Mouse (Mus musculus): ENCODE measurements around the gene Prtn3. TPM values are rescaled to one million over a fixed set of nuclear protein-coding genes. Genes with fewer than 3 reads are reported as not detected.

The Prtn3 gene
- polyA plus RNA-seq, 1 experiment, result 0.22 TPM

GRCm38 (mm10) chr10:79849941-79850628 is 24.2 kb upstream of the Prtn3 start:
- TF ChIP-seq MAX (IDR thresholded peaks at IDR 0.05; ENCODE audit: low read depth) (no peak), USF1 (IDR thresholded peaks at IDR 0.05; ENCODE audit: low read depth) (no peak), MYOG (IDR thresholded peaks at IDR 0.05; ENCODE audit: control insufficient read depth in 1 of 3, insufficient read depth in 1 of 3, insufficient read length in 2 of 3, low read depth in 2 of 3) (peak; percentile 77 to 98 (median 82)), POLR2AphosphoS2 (IDR thresholded peaks at IDR 0.05; ENCODE audit: insufficient read length, low read depth) (no peak), POLR2A (IDR thresholded peaks at IDR 0.05; ENCODE audit: insufficient read length, low read depth) (peak; percentile 28), REST (IDR thresholded peaks at IDR 0.05; ENCODE audit: insufficient read depth, insufficient read length) (no peak), TCF3 (IDR thresholded peaks at IDR 0.05; ENCODE audit: insufficient read length, low read depth) (peak; percentile 53), TCF12 (IDR thresholded peaks at IDR 0.05; ENCODE audit: insufficient read depth, poor library complexity, severe bottlenecking) (peak; percentile 66), MYOD1 (IDR thresholded peaks at IDR 0.05; ENCODE audit: control insufficient read depth in 1 of 3, insufficient read length in 2 of 3, low read depth in 2 of 3) (peak in 2 of 3 experiments; percentile 47 to 77)

GRCm38 (mm10) chr10:79851653-79852052 is 22.6 kb upstream of the Prtn3 start:
- Histone ChIP-seq H3K79me2 (ENCODE audit: control insufficient read depth, insufficient read depth) (peaks cover 16% of the 10 kb centered on the region), H3K4me2 (ENCODE audit: low read depth) (peak overlapping the region; percentile 100), H3K36me3 (ENCODE audit: control insufficient read depth, insufficient read depth) (peaks cover 5% of the 10 kb centered on the region), H3K4me3 (no peak overlapping the region), H3K27me3 (ENCODE audit: control insufficient read depth, insufficient read depth, insufficient read length) (no peaks in the 10 kb centered on the region), H3ac (ENCODE audit: control insufficient read depth, insufficient read length) (no peak overlapping the region)
- TF ChIP-seq E2F4 (IDR thresholded peaks at IDR 0.05; ENCODE audit: insufficient read depth) (no peak), POLR2AphosphoS2 (IDR thresholded peaks at IDR 0.05; ENCODE audit: insufficient read length, low read depth) (no peak), SRF (IDR thresholded peaks at IDR 0.05; ENCODE audit: control insufficient read depth, insufficient read length, low read depth) (no peak), TCF12 (IDR thresholded peaks at IDR 0.05; ENCODE audit: insufficient read depth, poor library complexity, severe bottlenecking) (no peak), POLR2A (IDR thresholded peaks at IDR 0.05; ENCODE audit: insufficient read length, low read depth) (no peak), CEBPB (IDR thresholded peaks at IDR 0.05; ENCODE audit: insufficient read depth, poor library complexity, severe bottlenecking) (no peak), MAX (IDR thresholded peaks at IDR 0.05; ENCODE audit: low read depth) (no peak), REST (IDR thresholded peaks at IDR 0.05; ENCODE audit: insufficient read depth, insufficient read length) (no peak), MYOG (IDR thresholded peaks at IDR 0.05; ENCODE audit: control insufficient read depth in 1 of 3, insufficient read depth in 1 of 3, insufficient read length in 2 of 3, low read depth in 2 of 3) (peak in 1 of 3 experiments; percentile 60), TCF3 (IDR thresholded peaks at IDR 0.05; ENCODE audit: insufficient read length, low read depth) (no peak), MYOD1 (IDR thresholded peaks at IDR 0.05; ENCODE audit: control insufficient read depth in 1 of 3, insufficient read length in 2 of 3, low read depth in 2 of 3) (peak in 2 of 3 experiments; percentile 45 to 66), USF1 (IDR thresholded peaks at IDR 0.05; ENCODE audit: low read depth) (no peak)

More at GRCm38 (mm10) chr10:79849941-79850628, 24.2 kb upstream of the Prtn3 start:
- Histone ChIP-seq H3K36me3 (ENCODE audit: control insufficient read depth, insufficient read depth) (no peaks in the 10 kb centered on the region), H3K79me2 (ENCODE audit: control insufficient read depth, insufficient read depth) (peaks cover under 1% of the 10 kb centered on the region), H3K27me3 (ENCODE audit: control insufficient read depth, insufficient read depth, insufficient read length) (no peaks in the 10 kb centered on the region), H3ac (ENCODE audit: control insufficient read depth, insufficient read length) (no peak overlapping the region), H3K4me2 (ENCODE audit: low read depth) (peak overlapping the region; percentile 43), H3K4me3 (no peak overlapping the region)

GRCm38 (mm10) chr10:79852107-79852789 is 22.0 kb upstream of the Prtn3 start:
- Histone ChIP-seq H3K79me2 (ENCODE audit: control insufficient read depth, insufficient read depth) (peaks cover 22% of the 10 kb centered on the region), H3K4me2 (ENCODE audit: low read depth) (peak overlapping the region; percentile 100), H3K36me3 (ENCODE audit: control insufficient read depth, insufficient read depth) (peaks cover 7% of the 10 kb centered on the region), H3K4me3 (peak overlapping the region; percentile 98), H3ac (ENCODE audit: control insufficient read depth, insufficient read length) (no peak overlapping the region), H3K27me3 (ENCODE audit: control insufficient read depth, insufficient read depth, insufficient read length) (no peaks in the 10 kb centered on the region)
- TF ChIP-seq POLR2A (IDR thresholded peaks at IDR 0.05; ENCODE audit: insufficient read length, low read depth), result no peak
- no peak for TF ChIP-seq MYOG (IDR thresholded peaks at IDR 0.05; ENCODE audit: control insufficient read depth in 1 of 3, insufficient read depth in 1 of 3, insufficient read length in 2 of 3, low read depth in 2 of 3)
- no peak for TF ChIP-seq TCF3 (IDR thresholded peaks at IDR 0.05; ENCODE audit: insufficient read length, low read depth)
- TF ChIP-seq SRF (IDR thresholded peaks at IDR 0.05; ENCODE audit: control insufficient read depth, insufficient read length, low read depth), result no peak

- Histone ChIP-seq H3ac (ENCODE audit: control insufficient read depth, insufficient read length) (peak overlapping the region; percentile 83), H3K36me3 (ENCODE audit: control insufficient read depth, insufficient read depth) (peaks cover 7% of the 10 kb centered on the region)
- TF ChIP-seq TCF12 (IDR thresholded peaks at IDR 0.05; ENCODE audit: insufficient read depth, poor library complexity, severe bottlenecking) (no peak), USF1 (IDR thresholded peaks at IDR 0.05; ENCODE audit: low read depth) (no peak), CEBPB (IDR thresholded peaks at IDR 0.05; ENCODE audit: insufficient read depth, poor library complexity, severe bottlenecking) (no peak), E2F4 (IDR thresholded peaks at IDR 0.05; ENCODE audit: insufficient read depth) (no peak), REST (IDR thresholded peaks at IDR 0.05; ENCODE audit: insufficient read depth, insufficient read length) (no peak), MAX (IDR thresholded peaks at IDR 0.05; ENCODE audit: low read depth) (no peak), POLR2AphosphoS2 (IDR thresholded peaks at IDR 0.05; ENCODE audit: insufficient read length, low read depth) (no peak), TCF3 (IDR thresholded peaks at IDR 0.05; ENCODE audit: insufficient read length, low read depth) (no peak), MYOG (IDR thresholded peaks at IDR 0.05; ENCODE audit: control insufficient read depth in 1 of 3, insufficient read depth in 1 of 3, insufficient read length in 2 of 3, low read depth in 2 of 3) (no peak)
Observed at GRCm38 (mm10) chr10:79852827-79853226, 21.4 kb upstream of the Prtn3 start.

More at GRCm38 (mm10) chr10:79852827-79853226, 21.4 kb upstream of the Prtn3 start:
- Histone ChIP-seq H3K79me2 (ENCODE audit: control insufficient read depth, insufficient read depth) (peaks cover 28% of the 10 kb centered on the region), H3K27me3 (ENCODE audit: control insufficient read depth, insufficient read depth, insufficient read length) (no peaks in the 10 kb centered on the region), H3K4me2 (ENCODE audit: low read depth) (peak overlapping the region; percentile 100), H3K4me3 (peak overlapping the region; percentile 98)

Measured in myocyte (in vitro differentiated cells).